Mouse (Mus musculus) mature B cell (primary cell): ENCODE data around the gene Gm28043.

Experiments
- in situ Hi-C: fragments of 300-500 bp; cut with MboI; formaldehyde crosslinking; loops from 2 replicates; pipeline ENCODE4 v1.14.3; 2019

The Gm28043 gene

GRCm38 (mm10) chr17:29614115-29615023, at the start of gene Gm28043, which contains the start of gene Rnf8:
Gene Gm28043 (plus strand): TSS chr17:29614876.
Gene Rnf8 (plus strand): TSS chr17:29614790.
- in situ Hi-C loops: loop anchor here (25.0 kb wide), 1 partner anchor 273 kb away; no protein-coding TSS in a partner anchor

GRCm38 (mm10) chr17:29565521-29565920, 49.2 kb upstream of the Gm28043 start:
- in situ Hi-C loops: no loop called here

GRCm38 (mm10) chr17:29568435-29568834, 46.2 kb upstream of the Gm28043 start:
- in situ Hi-C loops: no loop called here

- in situ Hi-C loops: no loop called here
These were observed 44.8 kb upstream of the Gm28043 start for GRCm38 (mm10) chr17:29569831-29570230.

GRCm38 (mm10) chr17:29579579-29580126, 35.0 kb upstream of the Gm28043 start:
- in situ Hi-C loops: no loop called here

- in situ Hi-C loops: no loop called here
These were observed 31.1 kb upstream of the Gm28043 start for GRCm38 (mm10) chr17:29583569-29583968.

- in situ Hi-C loops: no loop called here
These were observed 30.4 kb upstream of the Gm28043 start for GRCm38 (mm10) chr17:29584306-29584705.

- in situ Hi-C loops: no loop called here
These were observed 29.9 kb upstream of the Gm28043 start for GRCm38 (mm10) chr17:29584737-29585136.

GRCm38 (mm10) chr17:29585446-29585845, 29.2 kb upstream of the Gm28043 start:
- in situ Hi-C loops: no loop called here

GRCm38 (mm10) chr17:29586921-29587320, 27.8 kb upstream of the Gm28043 start:
- in situ Hi-C loops: no loop called here

- in situ Hi-C loops: no loop called here
These were observed 25.3 kb upstream of the Gm28043 start for GRCm38 (mm10) chr17:29589221-29589898.

- in situ Hi-C loops: no loop called here
These were observed 18.5 kb upstream of the Gm28043 start for GRCm38 (mm10) chr17:29595891-29596770.

- in situ Hi-C loops: no loop called here
These were observed 17.9 kb upstream of the Gm28043 start for GRCm38 (mm10) chr17:29596771-29597132.

- in situ Hi-C loops: no loop called here
These were observed 15.6 kb upstream of the Gm28043 start for GRCm38 (mm10) chr17:29599051-29599450.

- in situ Hi-C loops: no loop called here
These were observed 15.1 kb upstream of the Gm28043 start for GRCm38 (mm10) chr17:29599537-29599936.

GRCm38 (mm10) chr17:29601391-29601790, 13.3 kb upstream of the Gm28043 start:
- in situ Hi-C loops: loop anchor here (25.0 kb wide), 1 partner anchor 286 kb away; no protein-coding TSS in a partner anchor

GRCm38 (mm10) chr17:29603283-29603682, 11.4 kb upstream of the Gm28043 start:
- in situ Hi-C loops: loop anchor here (25.0 kb wide), 1 partner anchor 284 kb away; no protein-coding TSS in a partner anchor

- in situ Hi-C loops: loop anchor here (25.0 kb wide), 1 partner anchor 274 kb away; no protein-coding TSS in a partner anchor
These were observed 1.2 kb upstream of the Gm28043 start for GRCm38 (mm10) chr17:29613453-29613852.

GRCm38 (mm10) chr17:29615024-29615551, 412 bp downstream of the Gm28043 start:
- in situ Hi-C loops: loop anchor here (25.0 kb wide), 1 partner anchor 272 kb away; no protein-coding TSS in a partner anchor

GRCm38 (mm10) chr17:29615616-29616015, 940 bp downstream of the Gm28043 start:
- in situ Hi-C loops: loop anchor here (25.0 kb wide), 1 partner anchor 272 kb away; no protein-coding TSS in a partner anchor

GRCm38 (mm10) chr17:29619231-29619630, 4.6 kb downstream of the Gm28043 start:
- in situ Hi-C loops: loop anchor here (25.0 kb wide), 1 partner anchor 268 kb away; no protein-coding TSS in a partner anchor
